Mouse (Mus musculus): ENCODE results near the gene Insig1.
A peak's percentile ranks its signal among the peaks of the same experiment; 100 is the strongest.

Insig1 gene

DNA sequence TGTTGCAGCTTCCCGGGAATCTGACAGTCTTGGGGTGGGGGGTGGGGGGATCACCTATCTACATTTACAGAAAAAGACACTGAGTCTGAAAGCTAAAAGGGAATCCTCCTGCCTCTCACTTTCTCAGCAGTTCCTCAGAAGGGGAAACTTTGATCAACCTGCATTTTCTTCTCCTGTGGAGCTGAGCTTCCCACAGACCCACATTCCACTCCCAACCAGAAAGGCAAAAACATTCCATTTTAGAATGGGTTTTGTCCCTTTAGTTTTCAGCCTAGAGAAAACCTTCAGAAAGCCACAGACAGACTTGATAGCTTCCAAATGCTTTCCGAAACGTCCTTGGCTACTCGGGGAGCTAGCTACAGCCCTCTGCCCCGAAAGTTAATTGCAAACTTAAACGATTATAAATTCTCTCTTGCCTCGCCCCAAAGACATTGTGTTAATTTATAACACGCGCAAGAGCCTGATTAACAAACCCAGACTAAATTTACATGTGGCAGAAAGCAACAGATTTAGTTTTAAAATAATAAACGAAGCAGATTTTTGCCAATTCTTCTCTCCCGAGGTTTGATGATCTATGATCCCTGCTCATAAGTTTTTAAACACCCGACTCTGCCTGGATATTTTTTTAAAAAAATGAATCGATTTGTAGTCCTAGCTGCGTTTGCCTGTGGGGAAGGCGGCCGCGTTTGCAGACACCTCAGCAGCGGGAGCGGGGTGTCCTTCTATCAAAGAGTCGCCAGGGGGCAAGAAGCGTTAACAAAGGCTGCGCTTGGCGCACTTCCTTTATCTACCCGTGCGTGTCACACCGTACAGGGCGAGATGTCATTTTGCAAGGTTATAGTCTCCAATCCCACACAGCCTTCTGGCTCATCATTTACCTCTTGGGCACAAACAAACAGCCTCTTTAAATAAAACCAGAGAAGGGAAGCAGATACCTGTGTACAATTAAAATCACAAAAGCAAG, 51.6 kb downstream of the Insig1 start:
- peak; percentile 52 for DNase-seq

DNA sequence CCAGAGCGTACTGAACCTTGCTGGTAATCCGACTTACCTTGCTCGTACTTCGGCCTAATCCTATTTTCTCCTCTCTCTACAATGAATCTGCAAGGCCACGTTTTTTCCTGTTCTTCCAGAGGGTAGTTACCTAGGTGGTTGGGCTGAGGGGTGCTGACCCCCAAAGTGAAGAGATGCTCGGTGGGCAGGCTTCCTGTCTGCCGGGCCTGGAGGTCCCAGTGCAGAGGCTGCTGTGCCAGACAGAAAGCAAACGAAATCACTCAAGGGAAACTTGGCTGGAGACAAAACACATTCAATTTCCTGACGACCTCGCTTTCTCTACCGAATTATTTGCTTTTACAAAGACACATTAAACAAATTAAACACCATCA, 52.3 kb downstream of the Insig1 start:
- no peak for DNase-seq

DNA sequence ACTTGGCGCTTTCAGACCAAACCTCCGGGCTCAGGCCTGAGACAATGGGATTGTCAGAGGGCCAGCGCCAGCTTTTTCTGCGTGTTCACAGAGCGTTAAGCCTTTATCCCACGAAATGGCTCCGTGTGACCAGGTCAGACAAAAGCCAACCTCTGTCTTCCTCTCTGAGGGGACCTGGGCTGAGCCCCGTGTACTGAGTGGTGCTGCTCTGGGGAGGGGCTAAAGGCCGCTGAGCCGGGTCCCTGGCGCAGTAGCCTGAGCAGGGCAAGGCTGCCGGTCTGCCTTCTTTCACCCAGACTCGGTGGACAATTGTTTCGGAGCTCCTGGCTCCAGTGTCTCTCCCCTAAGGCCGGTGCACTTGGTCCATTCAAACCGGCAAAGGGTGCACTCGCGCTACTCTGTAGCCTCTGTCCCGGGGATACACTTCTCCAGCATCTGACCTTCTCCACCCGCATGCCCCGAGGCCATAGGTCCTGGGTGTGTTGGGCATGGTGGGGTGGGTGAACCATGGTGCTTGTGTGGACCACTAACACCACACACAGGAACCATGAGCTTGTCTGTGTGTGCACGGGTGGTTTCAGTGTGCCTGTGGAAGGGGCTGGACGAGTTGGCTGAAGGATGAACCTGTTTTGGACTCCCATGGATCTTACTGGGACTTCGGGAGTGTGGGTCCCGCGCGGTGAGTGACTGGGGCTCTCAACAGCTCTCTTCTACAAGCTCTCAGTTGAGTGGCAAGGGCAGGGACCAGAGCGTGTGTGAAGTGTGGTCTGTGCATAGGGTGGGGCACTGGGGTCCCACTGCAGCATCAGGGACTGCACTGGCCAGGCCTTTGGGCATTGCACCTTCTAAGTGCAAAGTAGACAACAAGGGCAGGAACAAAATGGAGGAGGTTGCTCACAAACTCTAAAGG, 53.4 kb downstream of the Insig1 start:
- no peak for DNase-seq
